Mouse (Mus musculus) MEL (cell line): ENCODE results near the gene Emilin2. TPM values are rescaled to one million over a fixed set of nuclear protein-coding genes. Genes with fewer than 3 reads are reported as not detected.

Experiments used
- DNase-seq: peaks from one replicate; pipeline ENCODE4 v3.0.0; 2011; ENCODE audit warnings: low read depth, low spot score
- H3K27ac ChIP-seq: 2 replicates; pipeline ENCODE4 v1.5.1; 2012; ENCODE audit warnings: low read depth, mild to moderate bottlenecking, control low read depth, low read length, moderate library complexity; ENCODE audit not compliant: control insufficient read depth
- H3K27me3 ChIP-seq, 2 experiments: fragments of 150-350 bp in 1 of 2; sonication (generic) in 1 of 2; 2 replicates each; pipeline ENCODE4 v1.6.1; 2012; ENCODE audit warnings: low read length in 2 of 2, mild to moderate bottlenecking in 2 of 2, improper control_type of control experiment in 1 of 2, moderate library complexity in 1 of 2; ENCODE audit not compliant: insufficient read depth in 2 of 2, control insufficient read depth in 1 of 2
- H3K36me3 ChIP-seq, 2 experiments: 2 replicates each; pipeline ENCODE4 v1.6.1; 2012 to 2014; ENCODE audit warnings: low read length in 2 of 2, improper control_type of control experiment in 1 of 2, inconsistent platforms in 1 of 2, mild to moderate bottlenecking in 1 of 2; ENCODE audit not compliant: insufficient read depth in 2 of 2, control insufficient read depth in 1 of 2
- H3K4me1 ChIP-seq, 2 experiments: fragments of 150-350 bp in 1 of 2; sonication (generic) in 1 of 2; 2 replicates each; pipeline ENCODE4 v1.6.1; 2012; ENCODE audit warnings: low read length in 2 of 2, improper control_type of control experiment in 1 of 2, mild to moderate bottlenecking in 1 of 2; ENCODE audit not compliant: insufficient read depth in 2 of 2, control insufficient read depth in 1 of 2
- H3K4me3 ChIP-seq, 2 experiments: fragments of 150-350 bp in 1 of 2; sonication (generic) in 1 of 2; 2 replicates each; pipeline ENCODE4 v1.5.1; 2012; ENCODE audit warnings: low read depth in 2 of 2, low read length in 2 of 2, mild to moderate bottlenecking in 2 of 2, moderate library complexity in 2 of 2, control low read depth in 1 of 2, improper control_type of control experiment in 1 of 2; ENCODE audit not compliant: control insufficient read depth in 1 of 2, insufficient read depth in 1 of 2
- H3K79me2 ChIP-seq: 2 replicates; pipeline ENCODE4 v1.6.1; 2012; ENCODE audit warnings: mild to moderate bottlenecking, low read length, moderate library complexity; ENCODE audit not compliant: control insufficient read depth, poor library complexity, insufficient read depth
- H3K9ac ChIP-seq: 2 replicates; pipeline ENCODE4 v1.6.1; 2012; ENCODE audit warnings: low read depth, mild to moderate bottlenecking, control low read depth, low read length, moderate library complexity; ENCODE audit not compliant: control insufficient read depth, poor library complexity, severe bottlenecking
- H3K9me3 ChIP-seq: fragments of 150-350 bp; sonication (generic); replicated peaks from 2 replicates; pipeline ENCODE4 v1.6.1; 2012; ENCODE audit warnings: mild to moderate bottlenecking, low read length, improper control_type of control experiment, moderate library complexity; ENCODE audit not compliant: insufficient read depth
- CHD2 ChIP-seq: IDR thresholded peaks from 2 replicates; pipeline ENCODE4 v1.6.1; 2011; ENCODE audit warnings: low read length, improper control_type of control experiment
- CTCF ChIP-seq, 3 experiments: IDR thresholded peaks in 2 of 3; conservative IDR thresholded peaks in 1 of 3; 2 replicates each; pipeline ENCODE4 v1.5.1; 2011 to 2012; ENCODE audit warnings: low read length in 3 of 3, low read depth in 2 of 3, mild to moderate bottlenecking in 2 of 3, improper control_type of control experiment in 1 of 3, inconsistent platforms in 1 of 3, mixed read lengths in 1 of 3, moderate library complexity in 1 of 3; ENCODE audit not compliant: control insufficient read depth in 1 of 3, insufficient read depth in 1 of 3, poor library complexity in 1 of 3, severe bottlenecking in 1 of 3
- E2F4 ChIP-seq: IDR thresholded peaks from 2 replicates; pipeline ENCODE4 v1.6.1; 2011; ENCODE audit warnings: low read depth, low read length, improper control_type of control experiment, borderline replicate concordance
- ELF1 ChIP-seq: IDR thresholded peaks from 2 replicates; pipeline ENCODE4 v1.6.1; 2014; ENCODE audit warnings: low read depth, mild to moderate bottlenecking, inconsistent platforms, low read length, improper control_type of control experiment, moderate library complexity
- ETS1 ChIP-seq: IDR thresholded peaks from 2 replicates; pipeline ENCODE4 v1.6.1; 2012; ENCODE audit warnings: low read depth, mild to moderate bottlenecking, inconsistent platforms, low read length, improper control_type of control experiment, moderate library complexity
- GABPA ChIP-seq: IDR thresholded peaks from 2 replicates; pipeline ENCODE4 v1.6.1; 2012; ENCODE audit warnings: low read depth, mild to moderate bottlenecking, inconsistent platforms, low read length, improper control_type of control experiment, moderate library complexity
- JUND ChIP-seq: IDR thresholded peaks from 2 replicates; pipeline ENCODE4 v1.6.1; 2011; ENCODE audit warnings: low read depth, mild to moderate bottlenecking, improper control_type of control experiment, low read length
- MAFK ChIP-seq: IDR thresholded peaks from 2 replicates; pipeline ENCODE4 v1.6.1; 2011; ENCODE audit warnings: low read depth, mild to moderate bottlenecking, low read length, improper control_type of control experiment, borderline replicate concordance
- MAX ChIP-seq: IDR thresholded peaks from 2 replicates; pipeline ENCODE4 v1.6.1; 2011; ENCODE audit warnings: low read length, improper control_type of control experiment
- MAZ ChIP-seq: IDR thresholded peaks from 2 replicates; pipeline ENCODE4 v1.6.1; 2012; ENCODE audit warnings: low read depth, mild to moderate bottlenecking, inconsistent platforms, low read length, improper control_type of control experiment
- MEF2A ChIP-seq: IDR thresholded peaks from 2 replicates; pipeline ENCODE4 v1.6.1; 2014; ENCODE audit warnings: low read depth, mild to moderate bottlenecking, inconsistent platforms, low read length, improper control_type of control experiment; ENCODE audit not compliant: poor library complexity, insufficient replicate concordance, severe bottlenecking; ENCODE audit errors: extremely low read depth
- MXI1 ChIP-seq: IDR thresholded peaks from 2 replicates; pipeline ENCODE4 v1.6.1; 2011; ENCODE audit warnings: mild to moderate bottlenecking, low read depth, low read length, improper control_type of control experiment
- NRF1 ChIP-seq: IDR thresholded peaks from 2 replicates; pipeline ENCODE4 v1.6.1; 2014; ENCODE audit warnings: low read depth, mild to moderate bottlenecking, inconsistent platforms, low read length, improper control_type of control experiment, moderate library complexity; ENCODE audit not compliant: poor library complexity, insufficient read depth, severe bottlenecking
- POLR2AphosphoS5 ChIP-seq: IDR thresholded peaks from 2 replicates; pipeline ENCODE4 v1.6.1; 2012; ENCODE audit warnings: low read depth, borderline replicate concordance, mild to moderate bottlenecking, inconsistent platforms, low read length, moderate library complexity, mixed read lengths
- RAD21 ChIP-seq: IDR thresholded peaks from 2 replicates; pipeline ENCODE4 v1.6.1; 2011; ENCODE audit warnings: mild to moderate bottlenecking, low read depth, low read length, improper control_type of control experiment
- SMC3 ChIP-seq: IDR thresholded peaks from 2 replicates; pipeline ENCODE4 v1.6.1; 2011; ENCODE audit warnings: low read depth, low read length, improper control_type of control experiment
- UBTF ChIP-seq: IDR thresholded peaks from 2 replicates; pipeline ENCODE4 v1.6.1; 2012; ENCODE audit warnings: low read depth, mild to moderate bottlenecking, inconsistent platforms, low read length, improper control_type of control experiment, moderate library complexity, borderline replicate concordance; ENCODE audit not compliant: insufficient read depth
- USF1 ChIP-seq: IDR thresholded peaks from 2 replicates; pipeline ENCODE4 v1.6.1; 2014; ENCODE audit warnings: low read depth, mild to moderate bottlenecking, inconsistent platforms, low read length, improper control_type of control experiment, moderate library complexity
- USF2 ChIP-seq, 2 experiments: IDR thresholded peaks; 2 replicates each; pipeline ENCODE4 v1.6.1; 2011 to 2012; ENCODE audit warnings: improper control_type of control experiment in 2 of 2, low read length in 2 of 2, borderline replicate concordance in 1 of 2, inconsistent platforms in 1 of 2, low read depth in 1 of 2, mild to moderate bottlenecking in 1 of 2; ENCODE audit not compliant: insufficient read depth in 1 of 2
- ZC3H11A ChIP-seq: IDR thresholded peaks from 2 replicates; pipeline ENCODE4 v1.6.1; 2012; ENCODE audit warnings: low read depth, mild to moderate bottlenecking, inconsistent platforms, low read length, improper control_type of control experiment
- ZMIZ1 ChIP-seq: IDR thresholded peaks from 2 replicates; pipeline ENCODE4 v1.6.1; 2012; ENCODE audit warnings: low read depth, mild to moderate bottlenecking, inconsistent platforms, low read length, improper control_type of control experiment, moderate library complexity
- ZNF384 ChIP-seq: IDR thresholded peaks from 2 replicates; pipeline ENCODE4 v1.6.1; 2012; ENCODE audit warnings: low read depth, mild to moderate bottlenecking, inconsistent platforms, low read length, improper control_type of control experiment
- polyA plus RNA-seq, 2 experiments: library from polyadenylated mRNA; stranded (reverse) in 1 of 2; unstranded in 1 of 2; fragments of >175 nt in 1 of 2; fragments of >200 nt in 1 of 2; gene quantifications; 2 replicates each; pipeline versions ENCODE4 v1.2.1 to v1.2.4; 2012; ENCODE audit warnings: low replicate concordance in 2 of 2, low read depth in 1 of 2; ENCODE audit not compliant: insufficient read length in 2 of 2, insufficient read depth in 1 of 2, missing spikeins in 1 of 2
- total RNA-seq: library from RNA; depleted of rRNA; stranded (reverse); fragments of 300-350 nt; gene quantifications from 2 replicates; pipeline ENCODE4 v1.2.3, GENCODE M21; 2012

Emilin2 gene
- total and polyA plus RNA-seq, 3 experiments: 37.4 to 95.5 (median 92.6) TPM

- Histone ChIP-seq H3K27me3 (no peaks in the 10 kb centered on the region), H3K4me3 (no peak overlapping the region), H3K9me3 (no peaks in the 10 kb centered on the region), H3K9ac (no peak overlapping the region)
- TF ChIP-seq MEF2A (no peak), RAD21 (no peak), MXI1 (no peak), JUND (no peak), USF2 (IDR thresholded peaks at IDR 0.05; ENCODE audit: borderline replicate concordance in 1 of 2, insufficient read depth in 1 of 2, low read depth in 1 of 2, low read length in 2 of 2) (no peak), UBTF (no peak), SMC3 (no peak), CHD2 (no peak), ZMIZ1 (no peak), GABPA (no peak), NRF1 (no peak)
- TF ChIP-seq, all 39 proteins: peak for 0
- no peak for DNase-seq
- Histone ChIP-seq H3K4me1 (peaks cover 3 to 7% of the 10 kb centered on the region in 2 experiments; a peak in 3 of 4 replicates), H3K79me2 (no peaks in the 10 kb centered on the region), H3K27ac (no peak overlapping the region), H3K36me3 (peaks cover 11% of the 10 kb centered on the region in 2 experiments)
Measured at GRCm38 (mm10) chr17:71250046-71250445, 61.7 kb downstream of the Emilin2 start.

DNA sequence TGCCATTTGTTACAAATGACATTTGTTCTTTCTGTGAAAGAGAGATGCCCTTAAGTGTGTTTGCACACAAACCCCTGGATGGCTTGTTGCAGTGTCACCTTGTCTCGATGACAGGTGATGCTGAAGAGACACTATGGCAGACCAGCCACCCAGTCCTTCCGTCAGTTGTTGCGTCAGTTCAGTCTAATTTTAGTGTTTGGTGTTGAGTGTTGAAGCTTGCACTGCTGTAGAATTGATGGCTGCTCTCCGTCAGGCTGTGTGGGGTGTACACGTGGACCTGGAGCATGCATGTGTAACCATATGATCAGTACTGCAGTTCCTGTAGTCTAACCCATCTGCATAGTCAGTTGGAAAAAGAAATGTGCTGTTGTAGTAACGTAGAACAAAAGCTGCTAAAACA lies 62.8 kb downstream of the Emilin2 start:
- H3K4me3 ChIP-seq: no peak overlapping the region
- H3K27me3 ChIP-seq: no peaks in the 10 kb centered on the region
- TF ChIP-seq USF1 (no peak), CTCF (IDR thresholded peaks at IDR 0.05 in 2 of 3, conservative IDR thresholded peaks at IDR 0.05 in 1 of 3; ENCODE audit: control insufficient read depth in 1 of 3, insufficient read depth in 1 of 3, low read depth in 2 of 3, low read length in 3 of 3, poor library complexity in 1 of 3, severe bottlenecking in 1 of 3) (no peak), ZMIZ1 (no peak), MAX (no peak), MEF2A (no peak), POLR2AphosphoS5 (no peak), MAFK (no peak), USF2 (IDR thresholded peaks at IDR 0.05; ENCODE audit: borderline replicate concordance in 1 of 2, insufficient read depth in 1 of 2, low read depth in 1 of 2, low read length in 2 of 2) (no peak), MAZ (no peak), ELF1 (no peak), E2F4 (no peak), ZNF384 (no peak), ETS1 (no peak), UBTF (no peak), ZC3H11A (no peak)
- H3K9me3 ChIP-seq: no peaks in the 10 kb centered on the region
- DNase-seq: no peak
- H3K4me1 ChIP-seq: peaks cover 0 to under 1% of the 10 kb centered on the region in 2 experiments; a peak in 2 of 4 replicates
- no peak overlapping the region for H3K9ac ChIP-seq
- no peaks in the 10 kb centered on the region for H3K79me2 ChIP-seq
- no peak overlapping the region for H3K27ac ChIP-seq
- peaks cover 2 to 14% of the 10 kb centered on the region in 2 experiments for H3K36me3 ChIP-seq
